Mouse (Mus musculus) embryonic facial prominence, embryonic 14.5 days (tissue): ENCODE measurements at regions not wholly inside any gene's neighbourhood (a gene's known extent, or its start where the extent isn't known, plus 50 kb on each side); places are given as distances from the start of the nearest gene placed in this dataset.
A peak's percentile ranks its signal among the peaks of the same experiment; 100 is the strongest.

Experiments used
- ATAC-seq: fragments of 200-750 bp; cut with Nextera tagmentation; 2 replicates; pipeline ENCODE4 v1.8.0; 2017; ENCODE audit warnings: low read depth, moderate number of reproducible peaks, moderate TSS enrichment
- DNase-seq: peaks from one replicate; pipeline ENCODE4 v3.0.0-alpha.2; 2015; ENCODE audit warnings: low spot score
- H3K27ac ChIP-seq: fragments of 300-500 bp; sonication (generic); replicated peaks from 2 replicates; pipeline ENCODE4 v1.5.1; 2014; ENCODE audit warnings: low read depth, mild to moderate bottlenecking, low read length, moderate library complexity
- H3K27me3 ChIP-seq: fragments of 300-500 bp; sonication (generic); replicated peaks from 2 replicates; pipeline ENCODE4 v1.6.1; 2014; ENCODE audit warnings: low read length; ENCODE audit not compliant: control insufficient read depth, insufficient read depth
- H3K36me3 ChIP-seq: fragments of 300-500 bp; sonication (generic); 2 replicates; pipeline ENCODE4 v1.6.1; 2014; ENCODE audit warnings: low read length, mixed read lengths; ENCODE audit not compliant: control insufficient read depth, insufficient read depth
- H3K4me1 ChIP-seq: fragments of 300-500 bp; sonication (generic); 2 replicates; pipeline ENCODE4 v1.6.1; 2014; ENCODE audit warnings: antibody characterized with exemption, low read length; ENCODE audit not compliant: control insufficient read depth, insufficient read depth
- H3K4me2 ChIP-seq: fragments of 300-500 bp; sonication (generic); 2 replicates; pipeline ENCODE4 v1.6.1; 2014; ENCODE audit warnings: low read depth, mild to moderate bottlenecking, low read length, moderate library complexity, mixed read lengths
- H3K4me3 ChIP-seq: fragments of 300-500 bp; sonication (generic); 2 replicates; pipeline ENCODE4 v1.5.1; 2014; ENCODE audit warnings: low read depth, mild to moderate bottlenecking, low read length
- H3K9ac ChIP-seq: fragments of 300-500 bp; sonication (generic); 2 replicates; pipeline ENCODE4 v1.6.1; 2014; ENCODE audit warnings: low read depth, mild to moderate bottlenecking, low read length, moderate library complexity, mixed read lengths
- H3K9me3 ChIP-seq: fragments of 300-500 bp; sonication (generic); 2 replicates; pipeline ENCODE4 v1.6.1; 2016; ENCODE audit warnings: low read length; ENCODE audit not compliant: control insufficient read depth
- WGBS: fragments of 180-500 bp; shearing (Covaris S2); extraction: QIAGEN DNeasy Blood & Tissue Kit; methylation state at CpG from one replicate; pipeline ENCODE4 v1.1.7; 2014; 5-methylcytosine and 5-hydroxymethylcytosine counted together

DNA sequence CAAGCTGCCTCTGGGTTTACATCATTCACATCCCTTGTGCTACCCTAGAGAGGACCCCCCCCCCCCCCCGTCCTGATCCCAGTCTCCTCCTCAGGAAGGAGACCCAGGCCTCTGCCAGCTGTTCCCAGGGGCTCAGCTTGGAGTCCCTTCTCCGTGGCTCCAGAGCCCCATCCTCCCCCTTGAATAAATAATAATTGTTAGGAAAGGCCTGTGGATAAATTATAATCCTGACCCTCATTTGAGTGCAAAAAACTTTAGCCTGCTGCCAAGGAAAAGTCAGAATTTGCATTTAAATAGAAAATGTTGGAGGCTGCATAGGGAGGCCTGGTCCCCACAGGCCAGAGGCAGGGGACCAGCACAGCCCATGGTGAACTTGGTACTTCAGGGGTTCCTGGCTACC is 136.0 kb upstream of the Gm26897 start:
- 21% methylated on average over 1 of the region's 2 CpGs for WGBS
- Histone ChIP-seq H3K9me3 (no peaks in the 10 kb centered on the region), H3K4me1 (peaks cover 24% of the 10 kb centered on the region), H3K4me2 (no peak overlapping the region), H3K27me3 (no peaks in the 10 kb centered on the region), H3K9ac (no peak overlapping the region), H3K36me3 (no peaks in the 10 kb centered on the region), H3K27ac (no peak overlapping the region), H3K4me3 (no peak overlapping the region)
- ATAC-seq (no peak), DNase-seq (no peak)

DNA sequence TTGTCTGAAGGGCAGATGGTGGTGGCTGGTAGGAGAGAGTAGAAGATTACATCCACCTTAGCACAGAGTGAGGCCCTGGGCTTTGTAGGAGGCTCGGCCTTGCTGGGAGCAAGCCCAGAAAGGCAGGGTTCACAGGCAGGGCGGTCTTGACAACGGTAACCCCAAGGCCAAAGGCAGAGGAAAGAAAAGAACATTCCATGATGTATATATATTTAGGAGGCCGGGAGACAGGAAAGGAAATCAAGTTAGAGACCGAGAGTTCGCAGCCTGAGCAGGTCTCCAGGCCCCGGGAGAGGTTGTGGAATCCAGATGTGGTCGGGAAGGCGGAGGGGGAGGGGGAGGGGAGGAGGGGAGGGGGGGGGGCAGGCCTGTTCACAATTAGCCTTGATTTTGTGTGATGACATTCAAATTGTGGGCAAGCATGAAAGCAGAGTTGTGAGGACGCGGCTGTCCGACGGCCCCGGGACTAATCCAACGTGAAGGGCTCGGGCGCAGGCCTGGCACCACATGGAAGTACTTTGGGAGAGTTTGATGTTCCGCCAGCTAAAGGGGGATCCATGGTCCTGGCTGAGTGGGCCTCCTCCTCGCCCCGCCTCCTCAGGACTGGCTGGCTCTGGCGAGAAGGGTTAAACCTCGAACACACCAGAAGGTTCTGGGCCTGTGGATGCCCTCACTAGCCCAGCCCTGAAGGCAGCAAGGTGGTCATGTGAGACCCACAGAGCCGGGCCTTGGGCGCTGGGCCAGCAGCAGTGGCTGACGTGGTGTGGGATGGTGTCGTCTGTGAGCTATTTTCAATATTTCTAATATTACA is 131.8 kb upstream of the Gm26897 start:
- H3K9ac ChIP-seq, result 0 out of 2 replicates have a peak overlapping the region, but pooled peaks have one; percentile 20
- H3K4me2 ChIP-seq, result no peak overlapping the region
- DNase-seq (peak; percentile 90), ATAC-seq (peak; percentile 80)
- H3K27ac ChIP-seq, result peak overlapping the region; percentile 87
- H3K36me3 ChIP-seq, result no peaks in the 10 kb centered on the region
- H3K4me1 ChIP-seq, result peaks cover 28% of the 10 kb centered on the region
- no peak overlapping the region for H3K4me3 ChIP-seq
- H3K27me3 ChIP-seq, result no peaks in the 10 kb centered on the region
- H3K9me3 ChIP-seq, result no peaks in the 10 kb centered on the region
- WGBS, result 17% methylated on average over 24 of the region's 26 CpGs

DNA sequence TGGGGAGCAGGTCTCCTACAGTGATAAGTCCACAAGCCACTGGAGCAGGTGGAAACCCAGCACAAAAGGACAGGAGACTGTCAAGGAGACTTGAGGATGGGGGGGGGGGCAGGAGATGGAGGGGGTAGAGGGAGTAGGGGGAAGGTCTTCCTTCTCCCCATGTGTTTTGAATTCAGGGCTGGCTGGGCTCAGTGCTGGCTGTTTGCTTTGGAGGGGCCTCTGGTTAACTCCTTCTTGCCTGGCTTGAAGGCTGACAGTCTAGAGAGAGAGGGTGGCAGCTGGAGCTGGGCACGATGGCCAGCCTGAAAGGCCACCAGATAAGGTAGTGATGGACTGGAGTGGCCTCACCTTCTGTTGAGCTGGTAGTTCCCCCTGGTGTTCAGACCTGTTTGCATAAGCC is 120.0 kb upstream of the Gm26897 start:
- no peak overlapping the region for H3K4me3 ChIP-seq
- H3K4me1 ChIP-seq, result peaks cover 7% of the 10 kb centered on the region; the same call in 1 of the 2 replicates
- ATAC-seq, result peak; percentile 69; the same call in 1 of the 2 replicates
- no peak overlapping the region for H3K9ac ChIP-seq
- no peaks in the 10 kb centered on the region for H3K27me3 ChIP-seq
- H3K36me3 ChIP-seq, result no peaks in the 10 kb centered on the region
- no peaks in the 10 kb centered on the region for H3K9me3 ChIP-seq
- peak; percentile 36 for DNase-seq
- H3K27ac ChIP-seq, result no peak overlapping the region
- H3K4me2 ChIP-seq, result no peak overlapping the region
- 40% methylated on average over 1 of the region's 1 CpGs for WGBS

DNA sequence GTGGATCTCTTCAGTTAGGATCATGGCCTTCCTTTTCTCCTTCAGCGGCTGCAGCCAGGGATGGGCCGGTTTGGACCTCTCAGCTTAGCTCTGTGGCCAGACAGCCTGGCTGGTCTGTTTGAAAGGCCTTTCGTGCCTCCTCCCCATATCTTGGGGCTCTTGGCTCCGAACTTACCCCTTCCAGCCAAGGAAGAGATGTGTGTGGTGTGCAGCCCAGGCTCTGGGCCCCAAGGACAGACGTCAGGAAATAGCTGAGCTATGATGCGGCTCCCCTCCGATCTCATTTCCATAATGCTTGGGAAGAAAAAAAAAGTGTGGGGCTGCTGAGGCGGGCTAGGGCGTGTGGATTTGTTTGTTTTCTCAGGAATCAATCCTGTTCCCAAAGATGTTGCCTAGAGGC is 113.8 kb upstream of the Gm26897 start:
- DNase-seq (peak; percentile 93), ATAC-seq (peak; percentile 89)
- peaks cover 22% of the 10 kb centered on the region; the same call in 1 of the 2 replicates for H3K4me1 ChIP-seq
- peak overlapping the region; percentile 35; the same call in 1 of the 2 replicates for H3K9ac ChIP-seq
- peak overlapping the region; percentile 80 for H3K27ac ChIP-seq
- no peak overlapping the region for H3K4me3 ChIP-seq
- H3K4me2 ChIP-seq, result 0 out of 2 replicates have a peak overlapping the region, but pooled peaks have one; percentile 29
- H3K36me3 ChIP-seq, result no peaks in the 10 kb centered on the region
- H3K9me3 ChIP-seq, result no peaks in the 10 kb centered on the region
- WGBS, result 21% methylated on average over 8 of the region's 9 CpGs
- H3K27me3 ChIP-seq, result no peaks in the 10 kb centered on the region

DNA sequence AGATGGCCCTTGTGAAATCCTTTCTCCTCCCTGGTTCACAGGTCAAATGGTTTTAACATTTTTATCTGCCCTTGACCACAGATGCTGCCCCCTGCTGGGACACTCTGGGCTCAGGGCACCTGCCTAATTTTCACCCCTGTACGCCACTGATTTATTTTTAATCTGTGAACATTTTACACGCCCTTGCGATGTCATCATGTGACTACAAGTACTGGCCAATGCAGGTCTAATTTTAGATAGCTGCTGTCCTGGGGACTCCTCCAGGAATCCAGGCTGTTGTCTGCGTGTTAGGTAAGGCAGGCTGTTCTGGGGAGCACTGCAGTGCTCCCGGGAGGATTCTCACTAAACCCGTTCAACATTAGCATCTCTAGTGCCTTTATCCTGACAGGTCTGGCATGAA is 113.1 kb upstream of the Gm26897 start:
- Histone ChIP-seq H3K9ac (no peak overlapping the region), H3K27me3 (no peaks in the 10 kb centered on the region), H3K36me3 (no peaks in the 10 kb centered on the region), H3K4me2 (no peak overlapping the region), H3K4me3 (no peak overlapping the region), H3K4me1 (peaks cover 22% of the 10 kb centered on the region; the same call in 1 of the 2 replicates), H3K9me3 (no peaks in the 10 kb centered on the region), H3K27ac (peak overlapping the region; percentile 64)
- WGBS, result 62% methylated on average over 6 of the region's 6 CpGs
- DNase-seq (peak; percentile 17), ATAC-seq (no peak)

DNA sequence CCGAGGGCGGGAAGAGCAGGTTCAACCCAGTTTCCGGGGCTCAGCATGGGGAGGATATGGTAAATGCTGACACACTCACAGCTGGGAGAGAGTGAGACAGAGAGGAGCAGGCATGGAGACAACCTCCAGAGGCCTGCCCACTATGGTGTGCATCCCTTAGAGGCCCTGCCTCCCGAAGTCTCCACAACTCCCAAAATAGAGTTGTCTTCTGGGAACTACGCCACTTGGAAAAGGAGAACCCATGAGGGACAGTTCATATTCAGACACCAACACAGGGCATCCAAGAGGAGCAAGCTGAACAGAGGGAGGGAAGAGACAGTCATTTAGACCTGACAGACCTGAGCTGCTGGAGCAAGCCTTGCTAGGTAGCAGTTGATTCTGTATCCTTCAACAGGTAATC is 111.2 kb upstream of the Gm26897 start:
- no peak overlapping the region for H3K9ac ChIP-seq
- 78% methylated on average over 5 of the region's 5 CpGs for WGBS
- DNase-seq (no peak), ATAC-seq (no peak)
- H3K4me3 ChIP-seq, result no peak overlapping the region
- no peak overlapping the region for H3K4me2 ChIP-seq
- H3K4me1 ChIP-seq, result peaks cover 22% of the 10 kb centered on the region; the same call in 1 of the 2 replicates
- H3K36me3 ChIP-seq, result no peaks in the 10 kb centered on the region
- no peak overlapping the region for H3K27ac ChIP-seq
- H3K9me3 ChIP-seq, result no peaks in the 10 kb centered on the region
- no peaks in the 10 kb centered on the region for H3K27me3 ChIP-seq

DNA sequence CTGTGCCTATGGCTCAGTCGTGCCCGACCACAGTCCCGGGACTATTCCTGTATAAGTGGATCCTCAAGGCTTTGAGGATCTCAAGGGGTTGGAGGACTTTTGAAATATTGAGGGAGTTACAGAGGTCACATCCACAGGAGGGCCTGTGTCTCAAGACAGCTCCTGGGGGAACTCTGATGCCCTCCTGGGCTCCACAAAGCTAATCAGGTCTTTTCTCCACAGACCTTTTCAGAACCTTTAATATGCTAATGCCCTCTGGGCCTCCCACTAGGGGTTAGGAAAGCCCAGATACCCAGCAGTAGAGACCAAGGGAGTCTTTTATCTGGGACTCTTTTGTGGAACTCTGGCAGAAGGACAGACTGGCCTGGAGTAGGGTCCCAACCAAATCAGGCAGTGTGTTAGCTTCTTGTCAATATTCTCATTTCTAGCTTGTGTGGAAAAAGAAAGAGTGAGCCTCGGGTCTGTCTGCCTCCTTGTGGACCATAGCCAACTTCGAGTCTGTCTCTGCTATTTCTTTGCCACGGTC is 107.4 kb upstream of the Gm26897 start:
- Histone ChIP-seq H3K27me3 (no peaks in the 10 kb centered on the region), H3K4me1 (peaks cover 4% of the 10 kb centered on the region), H3K4me3 (no peak overlapping the region), H3K4me2 (no peak overlapping the region), H3K27ac (no peak overlapping the region), H3K36me3 (no peaks in the 10 kb centered on the region), H3K9ac (no peak overlapping the region), H3K9me3 (no peaks in the 10 kb centered on the region)
- DNase-seq (no peak), ATAC-seq (no peak)
- WGBS, result 28% methylated on average over 6 of the region's 6 CpGs

DNA sequence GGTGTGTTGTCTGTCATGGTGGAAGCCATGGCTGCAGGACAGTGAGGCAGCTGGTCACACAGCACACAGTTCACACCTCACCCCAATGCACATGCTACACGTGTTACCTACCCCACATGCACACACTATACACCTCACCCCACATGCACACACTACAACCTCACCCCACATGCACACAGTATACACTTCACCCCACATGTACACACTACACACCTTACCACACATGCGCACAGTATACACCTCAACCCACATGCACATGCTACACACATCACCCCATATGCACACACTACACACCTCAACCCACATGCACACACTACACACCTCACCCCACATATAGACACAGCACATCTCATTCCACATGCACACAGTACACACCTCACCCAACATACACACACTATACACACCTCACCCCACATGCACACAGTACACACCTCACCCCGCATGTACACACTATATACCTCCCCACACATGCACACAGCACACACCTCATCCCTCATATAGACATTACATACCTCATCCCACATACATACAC is 103.3 kb upstream of the Gm26897 start:
- H3K27me3 ChIP-seq, result no peaks in the 10 kb centered on the region
- peaks cover 11% of the 10 kb centered on the region; the same call in 1 of the 2 replicates for H3K9me3 ChIP-seq
- H3K36me3 ChIP-seq, result no peaks in the 10 kb centered on the region
- WGBS, result 96% methylated on average over 3 of the region's 3 CpGs
- no peak for DNase-seq
- no peak overlapping the region for H3K9ac ChIP-seq
- H3K4me2 ChIP-seq, result no peak overlapping the region
- no peak for ATAC-seq
- H3K27ac ChIP-seq, result no peak overlapping the region
- H3K4me3 ChIP-seq, result no peak overlapping the region
- peaks cover 13% of the 10 kb centered on the region for H3K4me1 ChIP-seq
